Mouse (Mus musculus): ENCODE data around the gene Mpzl2. TPM values are rescaled to one million over a fixed set of nuclear protein-coding genes. Genes with fewer than 3 reads are reported as not detected.
"Not testable (repeated sequence)": the region's sequence is repeated elsewhere in the genome, so short reads cannot be mapped to it uniquely, and the experiment has no call there.

Mpzl2 gene
- polyA plus RNA-seq, 1 experiment from 2014 or later: 5.5 TPM

GRCm38 (mm10) chr9:45010461-45010860 is 29.1 kb upstream of the Mpzl2 start:
- H3K4me3 ChIP-seq: no peak overlapping the region
- H3K36me3 ChIP-seq: no peaks in the 10 kb centered on the region
- no peak for DNase-seq (ENCODE audit: low spot score)
- 70% methylated on average over 4 of the region's 4 CpGs for WGBS
- no peaks in the 10 kb centered on the region for H3K4me1 ChIP-seq
- no peaks in the 10 kb centered on the region for H3K9me3 ChIP-seq
- H3K27ac ChIP-seq: no peak overlapping the region
- peaks cover 16% of the 10 kb centered on the region; the same call in 1 of the 2 replicates for H3K27me3 ChIP-seq (ENCODE audit: insufficient read depth, poor library complexity, severe bottlenecking)

GRCm38 (mm10) chr9:45011291-45011690 is 28.3 kb upstream of the Mpzl2 start:
- Histone ChIP-seq H3K36me3 (no peaks in the 10 kb centered on the region), H3K4me3 (no peak overlapping the region)
- WGBS: 43% methylated on average over 6 of the region's 6 CpGs

GRCm38 (mm10) chr9:45014879-45015278 is 24.7 kb upstream of the Mpzl2 start:
- no peaks in the 10 kb centered on the region for H3K36me3 ChIP-seq
- no peak overlapping the region for H3K4me3 ChIP-seq
- WGBS: 32% methylated on average over 2 of the region's 2 CpGs
- H3K27me3 ChIP-seq (ENCODE audit: insufficient read depth, poor library complexity, severe bottlenecking): peaks cover 13% of the 10 kb centered on the region; the same call in 1 of the 2 replicates
- no peaks in the 10 kb centered on the region for H3K9me3 ChIP-seq
- no peaks in the 10 kb centered on the region for H3K4me1 ChIP-seq
- no peak overlapping the region for H3K27ac ChIP-seq
- DNase-seq (ENCODE audit: low spot score): no peak

More at GRCm38 (mm10) chr9:45011291-45011690, 28.3 kb upstream of the Mpzl2 start:
- Histone ChIP-seq H3K27me3 (ENCODE audit: insufficient read depth, poor library complexity, severe bottlenecking) (peaks cover 13% of the 10 kb centered on the region; the same call in 1 of the 2 replicates), H3K9me3 (no peaks in the 10 kb centered on the region), H3K27ac (no peak overlapping the region), H3K4me1 (no peaks in the 10 kb centered on the region)
- DNase-seq (ENCODE audit: low spot score): no peak

- Histone ChIP-seq H3K27me3 (ENCODE audit: insufficient read depth, poor library complexity, severe bottlenecking) (peaks cover 13% of the 10 kb centered on the region; the same call in 1 of the 2 replicates), H3K9me3 (no peaks in the 10 kb centered on the region), H3K4me1 (no peaks in the 10 kb centered on the region), H3K4me3 (no peak overlapping the region), H3K36me3 (no peaks in the 10 kb centered on the region), H3K27ac (no peak overlapping the region)
- no peak for DNase-seq (ENCODE audit: low spot score)
- 69% methylated on average over 3 of the region's 3 CpGs for WGBS
Observed at GRCm38 (mm10) chr9:45015841-45016240, 23.8 kb upstream of the Mpzl2 start.

- H3K27me3 ChIP-seq (ENCODE audit: insufficient read depth, poor library complexity, severe bottlenecking): no peaks in the 10 kb centered on the region
- H3K4me1 ChIP-seq: no peaks in the 10 kb centered on the region
- H3K36me3 ChIP-seq: no peaks in the 10 kb centered on the region
- H3K4me3 ChIP-seq: no peak overlapping the region
- WGBS: 83% methylated on average over 11 of the region's 11 CpGs
- H3K27ac ChIP-seq: no peak overlapping the region
- no peak for DNase-seq (ENCODE audit: low spot score)
- H3K9me3 ChIP-seq: no peaks in the 10 kb centered on the region
Observed at GRCm38 (mm10) chr9:45018031-45018430, 21.6 kb upstream of the Mpzl2 start.

GRCm38 (mm10) chr9:45022800-45023199 is 16.8 kb upstream of the Mpzl2 start:
- Histone ChIP-seq H3K36me3 (no peaks in the 10 kb centered on the region), H3K27me3 (ENCODE audit: insufficient read depth, poor library complexity, severe bottlenecking) (peaks cover 27% of the 10 kb centered on the region; the same call in 1 of the 2 replicates), H3K4me1 (no peaks in the 10 kb centered on the region), H3K9me3 (no peaks in the 10 kb centered on the region), H3K4me3 (no peak overlapping the region), H3K27ac (no peak overlapping the region)
- no peak for DNase-seq (ENCODE audit: low spot score)
- 10% methylated on average over 3 of the region's 3 CpGs for WGBS

GRCm38 (mm10) chr9:45023638-45024037 is 16.0 kb upstream of the Mpzl2 start:
- WGBS: 51% methylated on average over 3 of the region's 3 CpGs
- no peak overlapping the region for H3K27ac ChIP-seq
- H3K9me3 ChIP-seq: no peaks in the 10 kb centered on the region
- no peak for DNase-seq (ENCODE audit: low spot score)
- H3K36me3 ChIP-seq: no peaks in the 10 kb centered on the region
- H3K27me3 ChIP-seq (ENCODE audit: insufficient read depth, poor library complexity, severe bottlenecking): peaks cover 36% of the 10 kb centered on the region; the same call in 1 of the 2 replicates
- no peak overlapping the region for H3K4me3 ChIP-seq
- no peaks in the 10 kb centered on the region for H3K4me1 ChIP-seq

- no peak for DNase-seq (ENCODE audit: low spot score)
- Histone ChIP-seq H3K36me3 (no peaks in the 10 kb centered on the region), H3K4me3 (no peak overlapping the region), H3K27ac (no peak overlapping the region), H3K27me3 (ENCODE audit: insufficient read depth, poor library complexity, severe bottlenecking) (peaks cover 41% of the 10 kb centered on the region; the same call in 1 of the 2 replicates), H3K9me3 (no peaks in the 10 kb centered on the region), H3K4me1 (no peaks in the 10 kb centered on the region)
- 76% methylated on average over 2 of the region's 2 CpGs for WGBS
Observed at GRCm38 (mm10) chr9:45024187-45024586, 15.4 kb upstream of the Mpzl2 start.

GRCm38 (mm10) chr9:45027376-45027775 is 12.2 kb upstream of the Mpzl2 start:
- Histone ChIP-seq H3K9me3 (no peaks in the 10 kb centered on the region), H3K36me3 (no peaks in the 10 kb centered on the region), H3K4me1 (no peaks in the 10 kb centered on the region), H3K27ac (no peak overlapping the region), H3K27me3 (ENCODE audit: insufficient read depth, poor library complexity, severe bottlenecking) (peaks cover 56% of the 10 kb centered on the region; the same call in 1 of the 2 replicates), H3K4me3 (no peak overlapping the region)
- DNase-seq (ENCODE audit: low spot score): no peak
- WGBS: 69% methylated on average over 8 of the region's 8 CpGs

GRCm38 (mm10) chr9:45030341-45030740 is 9.3 kb upstream of the Mpzl2 start:
- H3K27me3 ChIP-seq (ENCODE audit: insufficient read depth, poor library complexity, severe bottlenecking): peaks cover 51% of the 10 kb centered on the region; the same call in 1 of the 2 replicates

GRCm38 (mm10) chr9:45032261-45032660 is 7.3 kb upstream of the Mpzl2 start:
- Histone ChIP-seq H3K27me3 (ENCODE audit: insufficient read depth, poor library complexity, severe bottlenecking) (peaks cover 32% of the 10 kb centered on the region; the same call in 1 of the 2 replicates), H3K9me3 (no peaks in the 10 kb centered on the region), H3K36me3 (no peaks in the 10 kb centered on the region), H3K27ac (no peak overlapping the region), H3K4me3 (no peak overlapping the region), H3K4me1 (no peaks in the 10 kb centered on the region)
- 62% methylated on average over 2 of the region's 2 CpGs for WGBS
- peak; percentile 46 for DNase-seq (ENCODE audit: low spot score)

More at GRCm38 (mm10) chr9:45030341-45030740, 9.3 kb upstream of the Mpzl2 start:
- Histone ChIP-seq H3K9me3 (no peaks in the 10 kb centered on the region), H3K4me1 (no peaks in the 10 kb centered on the region), H3K36me3 (no peaks in the 10 kb centered on the region), H3K4me3 (no peak overlapping the region), H3K27ac (no peak overlapping the region)
- peak; percentile 36 for DNase-seq (ENCODE audit: low spot score)
- 50% methylated on average over 6 of the region's 6 CpGs for WGBS

GRCm38 (mm10) chr9:45034526-45034925 is 5.1 kb upstream of the Mpzl2 start:
- Histone ChIP-seq H3K27ac (no peak overlapping the region), H3K27me3 (ENCODE audit: insufficient read depth, poor library complexity, severe bottlenecking) (peaks cover 29% of the 10 kb centered on the region), H3K4me1 (no peaks in the 10 kb centered on the region), H3K4me3 (no peak overlapping the region), H3K36me3 (no peaks in the 10 kb centered on the region), H3K9me3 (no peaks in the 10 kb centered on the region)
- WGBS: 68% methylated on average over 3 of the region's 3 CpGs
- peak; percentile 65 for DNase-seq (ENCODE audit: low spot score)

- DNase-seq (ENCODE audit: low spot score); H3K9me3 ChIP-seq; H3K27ac ChIP-seq; H3K4me3 ChIP-seq; H3K36me3 ChIP-seq: not testable (repeated sequence)
- 80% methylated on average over 1 of the region's 1 CpGs for WGBS
- Histone ChIP-seq H3K4me1 (peaks cover 20% of the 10 kb centered on the region), H3K27me3 (ENCODE audit: insufficient read depth, poor library complexity, severe bottlenecking) (peaks cover 50% of the 10 kb centered on the region)
Observed at GRCm38 (mm10) chr9:45037803-45038202, 1.8 kb upstream of the Mpzl2 start.

Data from heart, embryonic 10.5 days (tissue).